Mouse (Mus musculus): ENCODE results near the gene Rgs16. TPM values are rescaled to one million over a fixed set of nuclear protein-coding genes. Genes with fewer than 3 reads are reported as not detected.
A peak's percentile ranks its signal among the peaks of the same experiment; 100 is the strongest.

Rgs16 gene
- polyA plus RNA-seq, 1 experiment from 2014 or later, result 4.0 TPM

GRCm38 (mm10) chr1:153751763-153752301 is 11.7 kb downstream of the Rgs16 start:
- 19% methylated on average over 13 of the region's 13 CpGs for WGBS
- Histone ChIP-seq H3K4me3 (replicated peaks; ENCODE audit: low read depth, low read length) (peak overlapping the region; percentile 36), H3K4me1 (replicated peaks; ENCODE audit: insufficient read depth, low read length) (peaks cover 12% of the 10 kb centered on the region; the same call in 1 of the 2 replicates), H3K36me3 (ENCODE audit: insufficient read depth, low read length) (no peaks in the 10 kb centered on the region), H3K27me3 (ENCODE audit: insufficient read depth, low read length) (no peaks in the 10 kb centered on the region), H3K9me3 (replicated peaks; ENCODE audit: low read length) (no peaks in the 10 kb centered on the region), H3K4me2 (ENCODE audit: low read length) (peak overlapping the region; percentile 60), H3K9ac (ENCODE audit: low read depth, low read length) (peak overlapping the region; percentile 51), H3K27ac (peak overlapping the region; percentile 84)
- no peak for ATAC-seq (replicated peaks; ENCODE audit: low FRiP score, low read depth)
- no peak for TF ChIP-seq CTCF (IDR thresholded peaks at IDR 0.05; ENCODE audit: low read depth)
- DNase-seq (ENCODE audit: low spot score), result peak; percentile 80

GRCm38 (mm10) chr1:153752521-153752920 is 12.4 kb downstream of the Rgs16 start:
- Histone ChIP-seq H3K9ac (ENCODE audit: low read depth, low read length) (peak overlapping the region; percentile 51), H3K27ac (peak overlapping the region; percentile 84)
- ATAC-seq (replicated peaks; ENCODE audit: low FRiP score, low read depth), result no peak

GRCm38 (mm10) chr1:153753725-153754464 is 13.7 kb downstream of the Rgs16 start:
- Histone ChIP-seq H3K36me3 (ENCODE audit: insufficient read depth, low read length) (0 out of 2 replicates have a peak, but pooled peaks cover 6% of the 10 kb centered on the region), H3K27ac (no peak overlapping the region), H3K27me3 (ENCODE audit: insufficient read depth, low read length) (no peaks in the 10 kb centered on the region), H3K4me3 (replicated peaks; ENCODE audit: low read depth, low read length) (no peak overlapping the region), H3K9me3 (replicated peaks; ENCODE audit: low read length) (no peaks in the 10 kb centered on the region), H3K4me1 (replicated peaks; ENCODE audit: insufficient read depth, low read length) (peaks cover 12% of the 10 kb centered on the region; the same call in 1 of the 2 replicates), H3K4me2 (ENCODE audit: low read length) (no peak overlapping the region), H3K9ac (ENCODE audit: low read depth, low read length) (no peak overlapping the region)
- no peak for DNase-seq (ENCODE audit: low spot score)
- no peak for ATAC-seq (replicated peaks; ENCODE audit: low FRiP score, low read depth)
- 71% methylated on average over 25 of the region's 25 CpGs for WGBS
- peak; percentile 24; the same call in 1 of the 2 replicates for TF ChIP-seq CTCF (IDR thresholded peaks at IDR 0.05; ENCODE audit: low read depth)

More at GRCm38 (mm10) chr1:153752521-153752920, 12.4 kb downstream of the Rgs16 start:
- peaks cover 12% of the 10 kb centered on the region; the same call in 1 of the 2 replicates for H3K4me1 ChIP-seq (replicated peaks; ENCODE audit: insufficient read depth, low read length)
- H3K4me2 ChIP-seq (ENCODE audit: low read length), result peak overlapping the region; percentile 60
- H3K4me3 ChIP-seq (replicated peaks; ENCODE audit: low read depth, low read length), result peak overlapping the region; percentile 36
- H3K27me3 ChIP-seq (ENCODE audit: insufficient read depth, low read length), result no peaks in the 10 kb centered on the region
- no peaks in the 10 kb centered on the region for H3K36me3 ChIP-seq (ENCODE audit: insufficient read depth, low read length)
- 71% methylated on average over 6 of the region's 6 CpGs for WGBS
- H3K9me3 ChIP-seq (replicated peaks; ENCODE audit: low read length), result no peaks in the 10 kb centered on the region
- no peak for TF ChIP-seq CTCF (IDR thresholded peaks at IDR 0.05; ENCODE audit: low read depth)
- DNase-seq (ENCODE audit: low spot score), result no peak

- H3K9me3 ChIP-seq (replicated peaks; ENCODE audit: low read length), result no peaks in the 10 kb centered on the region
- WGBS, result 85% methylated on average over 11 of the region's 11 CpGs
- no peaks in the 10 kb centered on the region for H3K27me3 ChIP-seq (ENCODE audit: insufficient read depth, low read length)
- H3K4me3 ChIP-seq (replicated peaks; ENCODE audit: low read depth, low read length), result no peak overlapping the region
- no peak for TF ChIP-seq CTCF (IDR thresholded peaks at IDR 0.05; ENCODE audit: low read depth)
- DNase-seq (ENCODE audit: low spot score) (no peak), ATAC-seq (replicated peaks; ENCODE audit: low FRiP score, low read depth) (no peak)
- H3K4me1 ChIP-seq (replicated peaks; ENCODE audit: insufficient read depth, low read length), result no peaks in the 10 kb centered on the region
- H3K27ac ChIP-seq, result no peak overlapping the region
- no peak overlapping the region for H3K4me2 ChIP-seq (ENCODE audit: low read length)
- no peaks in the 10 kb centered on the region for H3K36me3 ChIP-seq (ENCODE audit: insufficient read depth, low read length)
- H3K9ac ChIP-seq (ENCODE audit: low read depth, low read length), result no peak overlapping the region
Measured at GRCm38 (mm10) chr1:153764136-153764535, 24.0 kb downstream of the Rgs16 start.

- Histone ChIP-seq H3K9me3 (replicated peaks; ENCODE audit: low read length) (no peaks in the 10 kb centered on the region), H3K36me3 (ENCODE audit: insufficient read depth, low read length) (no peaks in the 10 kb centered on the region), H3K4me3 (replicated peaks; ENCODE audit: low read depth, low read length) (no peak overlapping the region), H3K4me2 (ENCODE audit: low read length) (no peak overlapping the region), H3K27ac (no peak overlapping the region), H3K27me3 (ENCODE audit: insufficient read depth, low read length) (no peaks in the 10 kb centered on the region), H3K9ac (ENCODE audit: low read depth, low read length) (no peak overlapping the region), H3K4me1 (replicated peaks; ENCODE audit: insufficient read depth, low read length) (no peaks in the 10 kb centered on the region)
- no peak for TF ChIP-seq CTCF (IDR thresholded peaks at IDR 0.05; ENCODE audit: low read depth)
- WGBS, result 59% methylated on average over 8 of the region's 8 CpGs
- no peak for ATAC-seq (replicated peaks; ENCODE audit: low FRiP score, low read depth)
- no peak for DNase-seq (ENCODE audit: low spot score)
Measured at GRCm38 (mm10) chr1:153766298-153766697, 26.1 kb downstream of the Rgs16 start.

GRCm38 (mm10) chr1:153767281-153767680 is 27.1 kb downstream of the Rgs16 start:
- H3K4me1 ChIP-seq (replicated peaks; ENCODE audit: insufficient read depth, low read length), result no peaks in the 10 kb centered on the region
- H3K27me3 ChIP-seq (ENCODE audit: insufficient read depth, low read length), result no peaks in the 10 kb centered on the region
- no peak for ATAC-seq (replicated peaks; ENCODE audit: low FRiP score, low read depth)
- no peak overlapping the region for H3K27ac ChIP-seq
- 88% methylated on average over 1 of the region's 1 CpGs for WGBS
- no peak overlapping the region for H3K9ac ChIP-seq (ENCODE audit: low read depth, low read length)
- H3K4me3 ChIP-seq (replicated peaks; ENCODE audit: low read depth, low read length), result no peak overlapping the region
- H3K4me2 ChIP-seq (ENCODE audit: low read length), result no peak overlapping the region
- no peak for TF ChIP-seq CTCF (IDR thresholded peaks at IDR 0.05; ENCODE audit: low read depth)
- H3K36me3 ChIP-seq (ENCODE audit: insufficient read depth, low read length), result no peaks in the 10 kb centered on the region
- no peaks in the 10 kb centered on the region for H3K9me3 ChIP-seq (replicated peaks; ENCODE audit: low read length)
- no peak for DNase-seq (ENCODE audit: low spot score)

Data from kidney, postnatal 0 days (tissue).